Mouse (Mus musculus): ENCODE results near the gene Chaf1b.

- TF ChIP-seq CTCF (IDR thresholded peaks at IDR 0.05; ENCODE audit: borderline replicate concordance, insufficient read depth, low read length) (no peak), POLR2A (IDR thresholded peaks at IDR 0.05; ENCODE audit: low read depth, low read length) (no peak)
Measured at GRCm38 (mm10) chr16:93908196-93908595, 24.5 kb downstream of the Chaf1b start.

Data from embryonic fibroblast, embryonic 13.5 days (primary cell).